Comparison of ENCODE assay signal across 8 mouse cellular contexts in genomic region chr11:48852624-48853473, GRCm38 (mm10). TPM values are rescaled to one million over a fixed set of nuclear protein-coding genes. Genes with fewer than 3 reads are reported as not detected.
DNase-seq lines count a peak whose midpoint lies in the region; ATAC-seq and TF ChIP-seq lines count a peak whose summit lies in the region.

No protein-coding gene starts in this region.

- no peak for TF ChIP-seq CTCF in heart, postnatal 0 days (IDR thresholded peaks at IDR 0.05; ENCODE audit: low read depth)

- H3K36me3 ChIP-seq in heart, embryonic 16.5 days (ENCODE audit: control insufficient read depth, insufficient read depth) = no peaks in the 10 kb centered on the region
- no peaks in the 10 kb centered on the region for H3K36me3 ChIP-seq in heart, postnatal 0 days (replicated peaks; ENCODE audit: control insufficient read depth, insufficient read depth, low read length)
- no peaks in the 10 kb centered on the region for H3K36me3 ChIP-seq in midbrain, embryonic 11.5 days (ENCODE audit: control insufficient read depth, insufficient read depth, low read length)

- peak overlapping the region; percentile 80 for H3K4me3 ChIP-seq in heart, embryonic 16.5 days (ENCODE audit: low read length)
- H3K4me3 ChIP-seq in heart, postnatal 0 days (ENCODE audit: low read depth, low read length) = peak overlapping the region; percentile 67
- peak overlapping the region; percentile 51 for H3K4me3 ChIP-seq in midbrain, embryonic 11.5 days (ENCODE audit: low read depth, low read length)

- DNase-seq in heart, adult 11 months = no peak
- peak; percentile 44 for DNase-seq in MN1 (ENCODE audit: low spot score)
- DNase-seq in heart, postnatal 0 days (ENCODE audit: low spot score) = no peak
- DNase-seq in midbrain, embryonic 11.5 days (ENCODE audit: low spot score, missing footprints) = no peak
- DNase-seq in layer of hippocampus, postnatal 10 days (ENCODE audit: low spot score in 2 of 2) = no peak
- no peak for DNase-seq in natural killer cell, adult 2 months (ENCODE audit: low spot score in 2 of 2)
- DNase-seq in testis, postnatal 14 days (ENCODE audit: low spot score) = no peak

- H3K27ac ChIP-seq in heart, embryonic 16.5 days (ENCODE audit: low read length) = peak overlapping the region; percentile 19; the same call in 1 of the 2 replicates
- peak overlapping the region; percentile 33; the same call in 1 of the 2 replicates for H3K27ac ChIP-seq in heart, postnatal 0 days (ENCODE audit: low read depth)
- no peak overlapping the region for H3K27ac ChIP-seq in midbrain, embryonic 11.5 days (ENCODE audit: low read depth, low read length)

- H3K9ac ChIP-seq in heart, embryonic 16.5 days (ENCODE audit: low read length) = peak overlapping the region; percentile 57
- H3K9ac ChIP-seq in heart, postnatal 0 days (replicated peaks; ENCODE audit: low read depth, low read length) = peak overlapping the region; percentile 27; the same call in 1 of the 2 replicates
- peak overlapping the region; percentile 52 for H3K9ac ChIP-seq in midbrain, embryonic 11.5 days (ENCODE audit: low read length)

- peak overlapping the region; percentile 91 for H3K4me2 ChIP-seq in heart, embryonic 16.5 days (ENCODE audit: low read depth, low read length)
- peak overlapping the region; percentile 86 for H3K4me2 ChIP-seq in heart, postnatal 0 days (ENCODE audit: low read depth, low read length)
- peak overlapping the region; percentile 87 for H3K4me2 ChIP-seq in midbrain, embryonic 11.5 days

- ATAC-seq in heart, embryonic 16.5 days (replicated peaks; ENCODE audit: extremely low read depth, insufficient read depth, low FRiP score) = peak; percentile 7; the same call in 1 of the 2 replicates
- no peak for ATAC-seq in heart, postnatal 0 days (ENCODE audit: insufficient read depth, low read depth)
- peak; percentile 47 for ATAC-seq in midbrain, embryonic 11.5 days (ENCODE audit: low FRiP score)

- H3K4me1 ChIP-seq in heart, embryonic 16.5 days (ENCODE audit: control insufficient read depth, insufficient read depth, low read length) = peaks cover 20% of the 10 kb centered on the region
- 0 out of 2 replicates have a peak, but pooled peaks cover 3% of the 10 kb centered on the region for H3K4me1 ChIP-seq in heart, postnatal 0 days (ENCODE audit: control insufficient read depth, insufficient read depth)
- H3K4me1 ChIP-seq in midbrain, embryonic 11.5 days (ENCODE audit: control insufficient read depth, insufficient read depth, low read length) = peaks cover 3% of the 10 kb centered on the region; the same call in 1 of the 2 replicates

- H3K27me3 ChIP-seq in heart, embryonic 16.5 days (ENCODE audit: control insufficient read depth, insufficient read depth, low read length) = no peaks in the 10 kb centered on the region; the same call in 1 of the 2 replicates
- no peaks in the 10 kb centered on the region for H3K27me3 ChIP-seq in heart, postnatal 0 days (ENCODE audit: control insufficient read depth, insufficient read depth, low read length)
- no peaks in the 10 kb centered on the region for H3K27me3 ChIP-seq in midbrain, embryonic 11.5 days (ENCODE audit: control insufficient read depth, insufficient read depth, low read length)

- 5% methylated on average over 23 of the region's 23 CpGs for WGBS in heart, embryonic 16.5 days
- WGBS in heart, postnatal 0 days = 6% methylated on average over 23 of the region's 23 CpGs
- 8% methylated on average over 23 of the region's 23 CpGs for WGBS in midbrain, embryonic 11.5 days

- TF ChIP-seq EP300 in heart, postnatal 0 days (IDR thresholded peaks at IDR 0.05; ENCODE audit: low read depth) = no peak

- H3K9me3 ChIP-seq in heart, embryonic 16.5 days (replicated peaks; ENCODE audit: control insufficient read depth, low read length) = no peaks in the 10 kb centered on the region
- no peaks in the 10 kb centered on the region for H3K9me3 ChIP-seq in heart, postnatal 0 days (replicated peaks; ENCODE audit: control insufficient read depth, low read length)
- no peaks in the 10 kb centered on the region for H3K9me3 ChIP-seq in midbrain, embryonic 11.5 days (ENCODE audit: control insufficient read depth, low read length)

RNA-seq across cellular contexts. Expression of gene Irgm1, which starts 18.6 kb away (rescaled TPM):
- 11.6 and 14.5 TPM in 2 replicates for polyA plus RNA-seq in heart, embryonic 16.5 days (2015; fragmentation: Nextera tagmentation; extraction: Ambion mirVana)
- 23.0 and 34.7 TPM in 2 replicates for total RNA-seq in heart, postnatal 0 days (2014; rRNA removed; ENCODE audit: low replicate concordance)
- polyA plus RNA-seq in heart, postnatal 0 days (2015; fragmentation: Nextera tagmentation; extraction: Ambion mirVana) = 13.8 and 15.0 TPM in 2 replicates
- 2.2 and 2.3 TPM in 2 replicates for polyA plus RNA-seq in midbrain, embryonic 11.5 days (2014; fragmentation: Nextera tagmentation; extraction: Ambion mirVana)
- 1 to 10 TPM; 3.3 TPM for total RNA-seq in layer of hippocampus, postnatal 10 days (2021)

RNA-seq across cellular contexts. Expression of gene Gm12184, which starts 26.4 kb away (rescaled TPM):
- 0.55 and 0.66 TPM in 2 replicates for polyA plus RNA-seq in heart, embryonic 16.5 days (2015; fragmentation: Nextera tagmentation; extraction: Ambion mirVana)
- total RNA-seq in heart, postnatal 0 days (2014; rRNA removed; ENCODE audit: low replicate concordance) = 1.8 and 27.8 TPM in 2 replicates
- polyA plus RNA-seq in heart, postnatal 0 days (2015; fragmentation: Nextera tagmentation; extraction: Ambion mirVana) = 1.8 and 2.7 TPM in 2 replicates
- polyA plus RNA-seq in midbrain, embryonic 11.5 days (2014; fragmentation: Nextera tagmentation; extraction: Ambion mirVana) = 7.4 and 11.5 TPM in 2 replicates
- total RNA-seq in layer of hippocampus, postnatal 10 days (2021) = 1 to 10 TPM in 1 of 2 experiments, under 1 TPM in 1; 0.98 to 1.4 TPM

RNA-seq across cellular contexts. Expression of gene Trim7, which starts 26.9 kb away (rescaled TPM):
- polyA plus RNA-seq in heart, embryonic 16.5 days (2015; fragmentation: Nextera tagmentation; extraction: Ambion mirVana) = 0.89 and 0.98 TPM in 2 replicates
- total RNA-seq in heart, postnatal 0 days (2014; rRNA removed; ENCODE audit: low replicate concordance) = 1.1 and 5.3 TPM in 2 replicates
- polyA plus RNA-seq in heart, postnatal 0 days (2015; fragmentation: Nextera tagmentation; extraction: Ambion mirVana) = 1.3 and 1.9 TPM in 2 replicates
- polyA plus RNA-seq in midbrain, embryonic 11.5 days (2014; fragmentation: Nextera tagmentation; extraction: Ambion mirVana) = 0.40 and 0.73 TPM in 2 replicates
- 1 to 10 TPM; 4.9 to 5.6 TPM for total RNA-seq in layer of hippocampus, postnatal 10 days (2021)

RNA-seq across cellular contexts. Expression of gene Trim41, which starts 35.7 kb away (rescaled TPM):
- 4.2 and 4.3 TPM in 2 replicates for polyA plus RNA-seq in heart, embryonic 16.5 days (2015; fragmentation: Nextera tagmentation; extraction: Ambion mirVana)
- 22.7 and 39.6 TPM in 2 replicates for total RNA-seq in heart, postnatal 0 days (2014; rRNA removed; ENCODE audit: low replicate concordance)
- 2.7 and 2.9 TPM in 2 replicates for polyA plus RNA-seq in heart, postnatal 0 days (2015; fragmentation: Nextera tagmentation; extraction: Ambion mirVana)
- polyA plus RNA-seq in midbrain, embryonic 11.5 days (2014; fragmentation: Nextera tagmentation; extraction: Ambion mirVana) = 3.6 and 3.9 TPM in 2 replicates
- 10 to 100 TPM; 44.1 to 58.1 TPM for total RNA-seq in layer of hippocampus, postnatal 10 days (2021)

RNA-seq across cellular contexts. Expression of gene Gm5431, which starts 49.2 kb away (rescaled TPM):
- polyA plus RNA-seq in heart, embryonic 16.5 days (2015; fragmentation: Nextera tagmentation; extraction: Ambion mirVana) = 0.15 and 0.28 TPM in 2 replicates
- total RNA-seq in heart, postnatal 0 days (2014; rRNA removed; ENCODE audit: low replicate concordance) = 0.08 and 0.92 TPM in 2 replicates
- 0.11 and 0.12 TPM in 2 replicates for polyA plus RNA-seq in heart, postnatal 0 days (2015; fragmentation: Nextera tagmentation; extraction: Ambion mirVana)
- polyA plus RNA-seq in midbrain, embryonic 11.5 days (2014; fragmentation: Nextera tagmentation; extraction: Ambion mirVana) = 0.10 and 0.21 TPM in 2 replicates
- total RNA-seq in layer of hippocampus, postnatal 10 days (2021) = under 1 TPM; 0.33 to 0.39 TPM
